Mouse (Mus musculus): ENCODE data around the gene Cd84. TPM values are rescaled to one million over a fixed set of nuclear protein-coding genes. Genes with fewer than 3 reads are reported as not detected.
A peak's percentile ranks its signal among the peaks of the same experiment; 100 is the strongest.
"Not testable (repeated sequence)": the region's sequence is repeated elsewhere in the genome, so short reads cannot be mapped to it uniquely, and the experiment has no call there.

Gene Cd84
- 6.4 and 7.3 TPM in 2 replicates for polyA plus RNA-seq (2015; fragmentation: Nextera tagmentation; extraction: Ambion mirVana)

GRCm38 (mm10) chr1:171839488-171839887, at the start of gene Cd84:
Cd84 (plus strand) TSS chr1:171839697.
- no peaks in the 10 kb centered on the region for H3K27me3 ChIP-seq (ENCODE audit: control insufficient read depth, insufficient read depth, low read depth, low read length)
- H3K36me3 ChIP-seq (ENCODE audit: control insufficient read depth, insufficient read depth), result no peaks in the 10 kb centered on the region
- no peak within 1 kb of the TSS for H3K4me2 ChIP-seq (ENCODE audit: low read depth, low read length)
- no peaks in the 10 kb centered on the region for H3K9me3 ChIP-seq (replicated peaks; ENCODE audit: control insufficient read depth, low read length)
- no peaks in the 10 kb centered on the region for H3K4me1 ChIP-seq (ENCODE audit: control insufficient read depth, low read depth, low read length)
- no peak within 1 kb of the TSS for H3K4me3 ChIP-seq (ENCODE audit: low read depth, low read length)
- H3K9ac ChIP-seq (ENCODE audit: low read depth, low read length), result no peak within 1 kb of the TSS
- 35% methylated on average over 3 of the region's 3 CpGs for WGBS (ENCODE audit: insufficient replicate concordance)
- ATAC-seq (ENCODE audit: low read depth), result no peak
- H3K27ac ChIP-seq (ENCODE audit: low read length), result no peak within 1 kb of the TSS

- no peak for ATAC-seq (ENCODE audit: low read depth)
- 76% methylated on average over 3 of the region's 3 CpGs for WGBS (ENCODE audit: insufficient replicate concordance)
Observed at GRCm38 (mm10) chr1:171791491-171791890, 48.0 kb upstream of the Cd84 start.

GRCm38 (mm10) chr1:171796185-171796584, 43.3 kb upstream of the Cd84 start:
- no peak for ATAC-seq (ENCODE audit: low read depth)
- Histone ChIP-seq H3K9me3 (replicated peaks; ENCODE audit: control insufficient read depth, low read length) (no peaks in the 10 kb centered on the region), H3K36me3 (ENCODE audit: control insufficient read depth, insufficient read depth) (no peaks in the 10 kb centered on the region), H3K27me3 (ENCODE audit: control insufficient read depth, insufficient read depth, low read depth, low read length) (no peaks in the 10 kb centered on the region), H3K4me2 (ENCODE audit: low read depth, low read length) (no peak overlapping the region), H3K9ac (ENCODE audit: low read depth, low read length) (no peak overlapping the region), H3K4me3 (ENCODE audit: low read depth, low read length) (no peak overlapping the region), H3K27ac (ENCODE audit: low read length) (no peak overlapping the region), H3K4me1 (ENCODE audit: control insufficient read depth, low read depth, low read length) (no peaks in the 10 kb centered on the region)
- 17% methylated on average over 2 of the region's 2 CpGs for WGBS (ENCODE audit: insufficient replicate concordance)

More at GRCm38 (mm10) chr1:171791491-171791890, 48.0 kb upstream of the Cd84 start:
- Histone ChIP-seq H3K27ac (ENCODE audit: low read length) (no peak overlapping the region), H3K4me3 (ENCODE audit: low read depth, low read length) (no peak overlapping the region), H3K9ac (ENCODE audit: low read depth, low read length) (no peak overlapping the region), H3K36me3 (ENCODE audit: control insufficient read depth, insufficient read depth) (no peaks in the 10 kb centered on the region), H3K27me3 (ENCODE audit: control insufficient read depth, insufficient read depth, low read depth, low read length) (no peaks in the 10 kb centered on the region), H3K4me2 (ENCODE audit: low read depth, low read length) (no peak overlapping the region), H3K4me1 (ENCODE audit: control insufficient read depth, low read depth, low read length) (no peaks in the 10 kb centered on the region), H3K9me3 (replicated peaks; ENCODE audit: control insufficient read depth, low read length) (no peaks in the 10 kb centered on the region)

- Histone ChIP-seq H3K9ac (ENCODE audit: low read depth, low read length) (no peak overlapping the region), H3K4me3 (ENCODE audit: low read depth, low read length) (no peak overlapping the region), H3K27me3 (ENCODE audit: control insufficient read depth, insufficient read depth, low read depth, low read length) (no peaks in the 10 kb centered on the region), H3K4me2 (ENCODE audit: low read depth, low read length) (no peak overlapping the region), H3K27ac (ENCODE audit: low read length) (no peak overlapping the region), H3K36me3 (ENCODE audit: control insufficient read depth, insufficient read depth) (no peaks in the 10 kb centered on the region), H3K4me1 (ENCODE audit: control insufficient read depth, low read depth, low read length) (no peaks in the 10 kb centered on the region), H3K9me3 (replicated peaks; ENCODE audit: control insufficient read depth, low read length) (no peaks in the 10 kb centered on the region)
- WGBS (ENCODE audit: insufficient replicate concordance), result 31% methylated on average over 1 of the region's 1 CpGs
- no peak for ATAC-seq (ENCODE audit: low read depth)
Observed at GRCm38 (mm10) chr1:171797840-171798239, 41.7 kb upstream of the Cd84 start.

GRCm38 (mm10) chr1:171799648-171800047, 39.8 kb upstream of the Cd84 start:
- Histone ChIP-seq H3K9me3 (replicated peaks; ENCODE audit: control insufficient read depth, low read length) (no peaks in the 10 kb centered on the region), H3K36me3 (ENCODE audit: control insufficient read depth, insufficient read depth) (no peaks in the 10 kb centered on the region), H3K4me1 (ENCODE audit: control insufficient read depth, low read depth, low read length) (no peaks in the 10 kb centered on the region), H3K9ac (ENCODE audit: low read depth, low read length) (no peak overlapping the region), H3K27ac (ENCODE audit: low read length) (no peak overlapping the region), H3K27me3 (ENCODE audit: control insufficient read depth, insufficient read depth, low read depth, low read length) (no peaks in the 10 kb centered on the region), H3K4me2 (ENCODE audit: low read depth, low read length) (no peak overlapping the region), H3K4me3 (ENCODE audit: low read depth, low read length) (no peak overlapping the region)
- 34% methylated on average over 4 of the region's 4 CpGs for WGBS (ENCODE audit: insufficient replicate concordance)
- ATAC-seq (ENCODE audit: low read depth), result no peak

GRCm38 (mm10) chr1:171811048-171811447, 28.4 kb upstream of the Cd84 start:
- not testable (repeated sequence) for H3K27me3 ChIP-seq (ENCODE audit: control insufficient read depth, insufficient read depth, low read depth, low read length); H3K4me1 ChIP-seq (ENCODE audit: control insufficient read depth, low read depth, low read length); H3K36me3 ChIP-seq (ENCODE audit: control insufficient read depth, insufficient read depth); H3K4me3 ChIP-seq (ENCODE audit: low read depth, low read length); H3K9me3 ChIP-seq (replicated peaks; ENCODE audit: control insufficient read depth, low read length); ATAC-seq (ENCODE audit: low read depth); H3K4me2 ChIP-seq (ENCODE audit: low read depth, low read length); H3K27ac ChIP-seq (ENCODE audit: low read length); H3K9ac ChIP-seq (ENCODE audit: low read depth, low read length)
- WGBS (ENCODE audit: insufficient replicate concordance), result 24% methylated on average over 1 of the region's 1 CpGs

- Histone ChIP-seq H3K4me2 (ENCODE audit: low read depth, low read length) (no peak overlapping the region), H3K9me3 (replicated peaks; ENCODE audit: control insufficient read depth, low read length) (no peaks in the 10 kb centered on the region), H3K27ac (ENCODE audit: low read length) (no peak overlapping the region), H3K4me3 (ENCODE audit: low read depth, low read length) (no peak overlapping the region), H3K9ac (ENCODE audit: low read depth, low read length) (no peak overlapping the region), H3K27me3 (ENCODE audit: control insufficient read depth, insufficient read depth, low read depth, low read length) (no peaks in the 10 kb centered on the region), H3K36me3 (ENCODE audit: control insufficient read depth, insufficient read depth) (no peaks in the 10 kb centered on the region), H3K4me1 (ENCODE audit: control insufficient read depth, low read depth, low read length) (no peaks in the 10 kb centered on the region)
- WGBS (ENCODE audit: insufficient replicate concordance), result 11% methylated on average over 8 of the region's 8 CpGs
- peak; percentile 39; the same call in 1 of the 2 replicates for ATAC-seq (ENCODE audit: low read depth)
Observed at GRCm38 (mm10) chr1:171815545-171816439, 23.7 kb upstream of the Cd84 start.

GRCm38 (mm10) chr1:171816991-171817390, 22.5 kb upstream of the Cd84 start:
- Histone ChIP-seq H3K9ac (ENCODE audit: low read depth, low read length) (no peak overlapping the region), H3K27me3 (ENCODE audit: control insufficient read depth, insufficient read depth, low read depth, low read length) (no peaks in the 10 kb centered on the region), H3K27ac (ENCODE audit: low read length) (no peak overlapping the region), H3K4me2 (ENCODE audit: low read depth, low read length) (no peak overlapping the region), H3K4me1 (ENCODE audit: control insufficient read depth, low read depth, low read length) (no peaks in the 10 kb centered on the region), H3K4me3 (ENCODE audit: low read depth, low read length) (no peak overlapping the region), H3K36me3 (ENCODE audit: control insufficient read depth, insufficient read depth) (no peaks in the 10 kb centered on the region), H3K9me3 (replicated peaks; ENCODE audit: control insufficient read depth, low read length) (no peaks in the 10 kb centered on the region)
- WGBS (ENCODE audit: insufficient replicate concordance), result 29% methylated on average over 4 of the region's 4 CpGs
- no peak for ATAC-seq (ENCODE audit: low read depth)

- Histone ChIP-seq H3K4me1 (ENCODE audit: control insufficient read depth, low read depth, low read length) (no peaks in the 10 kb centered on the region), H3K9me3 (replicated peaks; ENCODE audit: control insufficient read depth, low read length) (no peaks in the 10 kb centered on the region), H3K27ac (ENCODE audit: low read length) (no peak overlapping the region), H3K27me3 (ENCODE audit: control insufficient read depth, insufficient read depth, low read depth, low read length) (no peaks in the 10 kb centered on the region), H3K4me2 (ENCODE audit: low read depth, low read length) (no peak overlapping the region), H3K9ac (ENCODE audit: low read depth, low read length) (no peak overlapping the region), H3K4me3 (ENCODE audit: low read depth, low read length) (no peak overlapping the region), H3K36me3 (ENCODE audit: control insufficient read depth, insufficient read depth) (no peaks in the 10 kb centered on the region)
- no peak for ATAC-seq (ENCODE audit: low read depth)
- WGBS (ENCODE audit: insufficient replicate concordance), result 37% methylated on average over 1 of the region's 1 CpGs
Observed at GRCm38 (mm10) chr1:171821331-171821730, 18.2 kb upstream of the Cd84 start.

Measured in liver, embryonic 16.5 days (tissue).